Mouse (Mus musculus): ENCODE measurements at regions not wholly inside any gene's neighbourhood (a gene's known extent, or its start where the extent isn't known, plus 50 kb on each side); places are given as distances from the start of the nearest gene placed in this dataset.
"Not testable (repeated sequence)": the region's sequence is repeated elsewhere in the genome, so short reads cannot be mapped to it uniquely, and the experiment has no call there.

DNA sequence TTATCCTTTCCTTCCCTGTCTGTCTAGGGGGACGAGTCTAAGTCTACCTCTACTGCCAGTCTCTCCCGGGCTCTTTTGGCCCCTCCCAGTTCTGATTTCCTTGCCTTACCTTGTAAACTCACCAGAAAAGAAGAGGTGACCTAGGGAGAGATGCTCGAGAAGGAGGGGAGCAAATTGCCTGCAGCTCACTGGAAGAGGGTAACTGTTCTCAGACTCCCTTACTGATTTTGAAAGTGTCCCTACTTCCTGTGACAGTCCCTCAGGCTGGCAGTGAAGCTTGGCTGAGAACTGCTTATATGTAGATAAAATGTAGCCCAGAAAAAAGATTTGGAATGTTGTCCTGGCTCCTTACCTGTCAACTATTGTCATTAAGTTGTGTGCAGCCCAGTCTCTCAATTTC, 180.6 kb upstream of the Tab2 start:
- DNase-seq (ENCODE audit: extremely low read depth, low read depth, low spot score) = no peak

DNA sequence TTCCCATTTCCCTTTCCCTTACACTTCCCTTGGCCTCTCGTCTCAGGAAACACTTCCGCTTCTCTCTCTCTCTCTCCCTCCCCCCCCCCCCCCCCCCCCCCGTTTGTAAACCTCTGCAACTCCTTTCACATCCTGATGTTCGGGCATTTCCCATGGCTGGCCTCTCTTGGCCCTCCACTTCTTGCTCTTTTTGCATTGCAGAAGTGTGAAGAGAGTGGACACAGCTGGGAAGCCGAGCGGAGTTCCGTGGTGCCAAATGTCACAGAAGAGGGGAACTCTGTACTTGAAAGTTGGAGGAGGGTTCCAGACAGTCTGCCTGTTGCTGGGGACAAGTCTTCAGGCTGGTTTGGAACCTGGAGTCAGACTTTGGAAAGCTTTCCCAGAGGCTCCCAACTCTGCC, 179.2 kb upstream of the Tab2 start:
- DNase-seq (ENCODE audit: extremely low read depth, low read depth, low spot score) = no peak

DNA sequence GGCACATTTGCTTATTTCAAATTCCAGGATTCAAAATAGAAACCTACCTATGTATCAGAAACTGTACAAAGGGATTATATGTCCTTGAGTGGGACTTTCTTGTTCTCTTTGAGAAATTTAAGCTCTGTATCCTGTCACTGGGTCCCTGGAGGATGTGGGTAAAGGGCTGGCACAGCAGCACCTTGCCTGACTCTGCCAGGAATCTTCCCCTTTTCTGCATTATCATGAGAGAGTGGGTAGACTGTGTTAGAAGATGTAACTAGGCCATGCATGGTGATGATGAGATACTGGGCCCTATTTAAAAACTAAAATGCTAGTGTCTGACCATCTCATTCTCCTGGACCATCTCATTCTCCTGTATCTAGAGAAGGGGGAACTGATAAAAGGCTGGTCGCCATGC, 178.4 kb upstream of the Tab2 start:
- DNase-seq (ENCODE audit: extremely low read depth, low read depth, low spot score) = no peak

DNA sequence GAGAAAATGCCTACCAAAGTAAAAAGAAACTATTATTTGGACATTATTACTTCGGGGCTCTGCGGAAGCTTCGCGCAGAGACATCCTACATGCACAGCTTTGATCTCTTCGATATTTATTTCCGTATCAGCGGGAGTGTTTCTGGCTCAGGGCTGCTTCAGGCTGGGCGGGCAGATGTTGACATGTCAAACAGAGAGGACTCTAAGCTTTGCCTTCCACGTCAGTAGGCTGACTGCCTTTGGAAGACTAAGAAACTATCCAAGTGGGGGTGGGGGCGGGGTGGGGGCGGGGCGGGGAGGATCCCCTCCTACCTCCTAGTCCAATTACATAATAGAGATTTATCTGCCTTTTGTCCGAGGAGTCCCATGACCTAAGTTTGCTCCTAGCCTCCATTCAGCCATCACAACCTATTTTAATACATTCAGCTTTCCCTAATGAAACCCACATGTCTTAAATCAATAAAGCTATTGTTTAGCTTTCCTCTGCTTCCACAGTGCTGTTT, 177.5 kb upstream of the Tab2 start:
- DNase-seq (ENCODE audit: extremely low read depth, low read depth, low spot score) = no peak

DNA sequence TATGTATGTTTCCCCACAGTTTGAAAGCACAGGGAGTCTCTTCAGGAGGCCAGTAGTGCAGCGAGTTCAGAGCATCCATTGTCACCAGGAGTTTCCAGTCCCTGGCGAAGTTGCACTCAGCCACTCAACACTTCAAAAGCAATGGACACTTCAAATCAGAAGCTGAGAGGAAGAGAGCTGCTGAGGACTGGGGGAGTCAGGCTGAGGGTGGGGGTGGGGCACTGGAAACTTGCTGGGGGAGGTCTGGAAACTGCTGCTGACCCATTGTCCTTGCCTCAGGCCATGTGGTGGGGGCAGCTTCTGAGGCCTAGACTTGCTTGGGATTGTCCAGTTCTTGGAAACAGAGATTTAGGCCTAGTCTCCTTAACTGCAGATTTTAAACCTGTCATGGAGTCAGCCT, 176.8 kb upstream of the Tab2 start:
- no peak for DNase-seq (ENCODE audit: extremely low read depth, low read depth, low spot score)

DNA sequence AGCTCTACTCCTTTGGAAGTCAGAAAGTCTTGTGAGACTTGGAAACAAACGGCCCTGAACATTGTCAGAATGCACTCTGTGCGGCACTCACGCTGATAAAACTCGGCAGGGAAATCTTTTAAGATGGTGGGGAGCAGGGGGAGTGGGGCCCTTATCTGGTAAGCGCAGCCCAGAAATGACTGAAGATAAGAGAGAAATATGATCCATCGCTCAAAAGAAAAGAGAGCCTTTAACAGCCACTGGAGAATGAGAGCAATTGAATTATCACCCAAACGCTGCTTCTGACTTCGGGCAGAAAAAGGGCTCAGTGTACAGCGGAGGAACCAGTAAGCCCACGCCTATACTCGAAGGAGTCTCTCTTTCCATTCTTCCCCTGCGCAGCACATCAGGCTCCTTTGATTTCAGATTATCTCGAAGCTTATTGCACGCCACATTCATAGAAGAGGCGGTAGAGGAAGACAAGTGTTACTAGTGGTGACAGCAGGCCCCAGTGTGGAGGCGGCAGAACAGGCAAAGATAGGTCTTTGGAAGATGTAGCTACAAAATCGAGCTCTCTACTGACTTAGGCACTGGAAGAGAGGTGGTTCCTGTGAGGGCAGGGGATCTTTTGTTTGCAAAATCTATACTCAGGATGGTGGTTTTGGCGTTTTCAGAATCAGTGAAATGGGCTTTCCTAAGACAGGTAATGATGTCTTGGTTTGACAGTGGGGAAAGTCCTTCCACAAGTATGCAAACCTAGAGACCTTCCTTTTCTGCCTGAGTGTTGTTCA, 174.6 kb upstream of the Tab2 start:
- DNase-seq (ENCODE audit: extremely low read depth, low read depth, low spot score) = no peak

DNA sequence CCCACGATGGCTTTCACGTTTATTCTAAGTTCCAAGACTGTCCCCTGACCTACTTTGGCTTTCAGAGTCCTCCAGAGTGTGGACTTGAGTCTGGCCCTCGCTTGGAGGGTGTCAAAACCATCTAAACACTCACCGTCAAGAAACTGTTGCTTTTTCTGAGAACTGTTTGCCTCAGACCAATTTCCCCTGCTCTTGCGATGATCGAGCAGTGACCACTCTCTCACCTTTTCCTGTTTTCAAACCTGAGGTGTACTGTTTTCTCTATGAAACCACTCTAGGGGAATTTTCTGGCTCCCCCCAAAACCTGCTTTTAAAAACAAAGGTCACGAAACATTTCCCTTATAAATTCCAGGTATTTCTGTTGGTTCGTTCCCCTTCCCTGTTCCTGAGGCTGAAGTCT, 174.0 kb upstream of the Tab2 start:
- DNase-seq (ENCODE audit: extremely low read depth, low read depth, low spot score) = no peak

DNA sequence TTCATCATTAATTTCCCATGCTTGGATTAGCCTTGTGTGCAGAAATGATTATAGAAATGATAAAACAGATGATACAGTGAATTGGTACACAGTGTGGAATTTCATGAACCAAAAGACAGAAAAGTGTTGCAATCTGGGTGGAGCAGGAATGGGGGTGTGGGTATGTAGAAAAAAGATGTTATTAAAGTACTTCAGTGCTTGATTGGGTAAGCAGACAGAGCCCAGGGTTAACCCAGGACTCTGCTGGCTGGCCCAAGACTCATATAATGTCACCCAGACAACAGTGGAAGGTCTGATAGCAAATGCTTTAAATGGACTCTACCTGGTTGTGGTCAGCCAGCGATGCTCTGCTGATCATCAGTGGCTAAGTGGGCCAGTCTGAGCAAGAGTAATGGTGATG, 168.1 kb upstream of the Tab2 start:
- DNase-seq (ENCODE audit: extremely low read depth, low read depth, low spot score) = no peak

DNA sequence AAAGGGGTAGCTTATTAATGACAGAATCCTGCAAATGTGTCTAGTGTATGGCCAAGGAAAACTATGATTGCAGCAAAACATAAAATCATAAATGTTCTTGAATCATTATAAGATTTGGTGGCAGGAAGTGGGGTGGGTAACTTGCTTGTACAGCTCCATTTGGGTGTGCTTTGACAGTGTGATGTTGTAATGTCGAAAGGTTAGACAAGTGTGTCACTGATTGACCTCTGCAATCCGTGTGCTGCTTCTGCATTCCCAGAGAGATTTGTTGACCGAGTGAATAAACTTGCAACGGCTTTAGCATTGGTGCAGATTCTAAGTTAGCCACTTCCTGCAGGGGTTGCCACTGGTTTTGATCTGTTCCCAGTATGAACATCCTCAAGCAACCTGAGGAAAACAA, 165.9 kb upstream of the Tab2 start:
- no peak for DNase-seq (ENCODE audit: extremely low read depth, low read depth, low spot score)

DNA sequence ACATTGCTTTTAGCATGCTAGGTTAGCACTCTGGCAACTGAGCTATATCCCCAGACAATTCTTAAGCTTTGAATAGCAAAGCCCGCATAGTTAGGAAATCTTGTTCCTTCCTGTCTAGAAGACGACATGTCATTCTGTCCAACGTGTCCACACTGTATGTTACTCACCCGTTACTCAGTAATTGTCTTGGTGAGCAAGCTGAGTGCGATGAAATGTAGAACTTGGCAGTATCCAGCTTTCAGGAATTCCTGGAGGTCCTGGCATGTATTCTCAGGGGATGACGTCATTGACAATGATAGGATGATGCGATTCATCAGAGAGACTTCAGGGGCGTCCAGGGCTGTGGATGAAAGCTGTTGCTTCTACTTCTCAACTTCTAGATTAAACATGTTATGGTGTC, 160.8 kb upstream of the Tab2 start:
- DNase-seq (ENCODE audit: extremely low read depth, low read depth, low spot score) = no peak

DNA sequence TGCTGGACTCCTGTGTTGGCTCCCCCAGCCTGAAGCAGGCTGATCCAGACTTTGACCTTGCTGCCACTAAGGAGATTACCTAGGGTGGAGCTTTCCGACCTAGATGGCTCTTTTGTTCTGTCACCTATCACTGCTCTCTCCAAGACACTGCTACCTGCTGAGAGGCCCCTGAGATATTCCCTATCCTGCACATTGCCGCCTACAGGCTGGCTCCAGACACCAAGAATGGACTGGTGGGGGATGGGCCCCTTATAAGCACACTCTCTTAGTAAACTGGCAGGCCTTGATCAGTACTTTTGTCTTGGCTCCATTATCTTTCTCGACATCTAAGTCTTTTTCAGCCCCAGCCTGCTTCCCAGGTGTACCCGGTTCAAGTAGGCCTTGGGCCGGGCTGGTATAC, 158.9 kb upstream of the Tab2 start:
- not testable (repeated sequence) for DNase-seq (ENCODE audit: extremely low read depth, low read depth, low spot score)

DNA sequence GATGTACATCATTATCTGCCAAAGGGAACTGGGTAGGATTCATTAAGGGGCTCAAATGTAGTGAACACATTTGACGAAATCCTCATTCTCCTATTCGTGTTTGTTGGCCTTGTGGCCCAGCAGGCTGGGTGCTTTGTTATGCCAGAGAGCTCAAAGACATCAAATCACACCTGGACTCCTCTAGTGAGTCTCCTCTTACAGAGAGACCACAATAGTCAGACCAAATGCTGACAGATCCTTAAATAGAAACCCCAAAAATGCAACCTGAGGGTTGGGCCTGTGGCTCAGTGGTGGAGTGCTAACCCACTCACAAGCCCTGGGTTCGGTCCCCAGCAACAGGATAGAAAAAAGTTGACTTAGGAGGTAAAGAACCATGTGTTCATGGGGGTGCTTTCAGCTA, 158.5 kb upstream of the Tab2 start:
- DNase-seq (ENCODE audit: extremely low read depth, low read depth, low spot score) = no peak

DNA sequence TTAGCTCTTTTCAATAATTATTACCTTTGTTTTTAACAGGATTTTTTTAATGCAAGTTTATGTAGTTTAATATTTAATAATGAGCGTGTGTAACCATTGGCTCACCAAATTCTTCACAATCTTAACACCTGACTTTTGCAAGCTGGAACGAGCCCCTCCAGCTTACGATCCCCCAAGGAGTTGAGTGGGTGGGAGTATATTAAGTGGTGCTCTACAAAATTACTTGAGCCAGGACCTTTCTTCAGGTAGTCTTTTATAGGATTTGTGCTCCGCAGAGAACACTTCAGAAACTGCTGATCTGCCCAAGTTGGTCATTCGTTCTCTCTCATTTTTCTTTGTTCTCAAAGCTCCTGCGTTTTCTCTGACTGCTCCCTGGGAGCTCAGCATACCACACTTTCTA, 144.5 kb upstream of the Tab2 start:
- DNase-seq (ENCODE audit: extremely low read depth, low read depth, low spot score) = no peak

DNA sequence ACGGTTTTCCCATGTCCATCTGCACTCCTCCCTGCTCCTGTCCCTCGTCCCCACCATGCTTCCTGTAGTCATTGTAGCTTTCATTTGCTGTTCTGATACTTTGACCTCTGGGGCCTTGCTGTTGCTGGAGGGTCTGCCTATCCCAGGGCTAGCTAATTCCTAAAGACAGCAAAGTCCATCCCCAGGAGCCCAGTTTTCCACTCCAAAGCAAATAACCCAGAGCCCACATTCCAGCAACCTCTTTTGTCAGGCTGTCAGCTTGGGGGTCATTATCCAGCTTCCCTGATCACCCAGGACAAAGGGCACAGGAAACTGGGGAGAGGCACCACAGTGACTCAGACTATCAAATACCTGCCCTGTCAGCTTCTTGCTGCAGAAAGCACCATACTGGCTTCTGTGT, 139.9 kb upstream of the Tab2 start:
- no peak for DNase-seq (ENCODE audit: extremely low read depth, low read depth, low spot score)

DNA sequence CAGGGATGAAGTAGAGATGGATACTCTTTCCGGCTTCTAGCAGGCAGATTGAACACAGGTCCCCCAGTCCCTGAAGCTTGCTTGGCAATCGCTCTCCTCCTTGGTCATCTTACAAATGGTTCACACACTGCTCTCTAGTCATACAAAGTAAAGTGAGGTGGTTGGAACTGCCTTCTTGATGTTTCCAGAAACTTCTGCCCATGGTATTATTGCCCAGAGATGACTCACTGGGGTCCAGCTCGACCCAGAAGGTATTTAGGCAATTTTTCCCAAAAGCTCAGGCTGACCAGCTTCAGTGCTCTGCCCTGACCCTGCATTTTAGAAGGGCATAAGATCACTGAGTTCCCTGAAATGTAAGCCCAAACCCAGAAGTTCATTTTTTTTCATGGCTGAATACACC, 139.2 kb upstream of the Tab2 start:
- no peak for DNase-seq (ENCODE audit: extremely low read depth, low read depth, low spot score)

DNA sequence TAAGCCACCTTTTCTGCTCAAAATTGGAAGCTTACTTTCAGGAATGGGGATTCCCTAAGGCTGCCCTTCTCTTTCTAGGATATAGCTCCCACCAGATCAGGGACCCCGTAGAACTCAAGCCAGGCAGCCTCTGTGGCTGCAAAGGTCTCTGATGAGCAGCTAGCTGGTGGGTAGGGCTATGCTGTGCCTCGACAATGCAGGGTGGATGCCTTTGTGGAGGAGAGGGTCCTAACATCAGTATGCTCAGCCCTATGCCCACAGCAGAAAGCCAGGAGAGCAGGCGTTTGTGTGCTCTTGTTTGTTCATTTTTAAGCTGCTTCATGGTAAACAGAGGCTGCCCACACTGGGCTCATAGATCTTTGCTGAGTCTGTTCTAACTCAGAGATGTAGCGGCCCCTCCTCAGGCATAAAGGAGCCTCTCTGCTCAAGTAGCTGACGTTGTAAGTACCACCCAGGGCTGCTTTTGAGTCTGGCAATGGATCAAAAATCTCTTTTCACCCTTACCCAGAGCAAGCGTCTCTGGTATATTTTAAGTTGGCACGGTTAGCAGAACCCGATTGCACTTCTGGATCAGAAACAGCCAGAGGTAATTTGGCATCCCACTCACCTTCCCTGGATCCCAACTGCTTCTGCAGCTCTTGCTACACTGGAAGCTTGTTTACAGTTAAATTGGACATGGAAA, 136.0 kb upstream of the Tab2 start:
- DNase-seq (ENCODE audit: extremely low read depth, low read depth, low spot score) = peak; percentile 52

DNA sequence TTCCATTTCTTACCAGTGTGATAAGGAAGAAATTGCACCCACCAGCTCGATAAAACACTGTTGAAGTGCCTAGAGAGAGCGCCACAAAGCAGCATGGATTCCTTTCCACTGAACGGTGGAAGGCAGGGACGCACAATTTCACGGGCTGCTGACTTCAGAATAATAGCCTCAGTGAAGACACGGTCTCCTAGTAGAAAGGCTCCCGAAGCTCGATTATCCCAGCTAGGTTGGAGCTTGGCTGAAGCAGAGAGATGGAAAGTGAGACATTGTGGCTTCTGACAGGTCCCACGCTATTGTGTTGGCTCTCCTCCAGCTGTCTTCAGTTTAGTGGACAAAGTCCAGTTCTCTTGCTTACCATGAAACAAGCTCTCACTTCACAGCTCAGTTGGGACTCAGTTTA, 133.3 kb upstream of the Tab2 start:
- no peak for DNase-seq (ENCODE audit: extremely low read depth, low read depth, low spot score)

DNA sequence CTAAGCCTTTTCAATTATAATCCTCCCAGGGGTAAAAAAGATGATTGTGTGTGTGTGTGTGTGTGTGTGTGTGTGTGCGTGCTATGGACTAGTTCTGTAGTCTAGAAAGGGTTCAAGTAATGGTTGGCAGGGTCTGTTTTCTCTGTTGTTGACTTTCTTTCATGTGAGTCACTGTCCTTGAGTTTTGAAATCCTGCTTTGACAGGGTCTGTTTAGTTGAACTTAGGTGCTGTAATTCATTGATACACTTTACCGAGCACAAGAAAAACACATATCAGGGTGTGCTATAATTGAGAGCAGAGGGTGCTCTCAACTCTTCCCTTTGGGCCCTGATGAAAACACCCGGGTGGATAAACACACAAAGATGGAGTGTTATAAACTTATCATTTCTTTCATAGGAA, 132.7 kb upstream of the Tab2 start:
- DNase-seq (ENCODE audit: extremely low read depth, low read depth, low spot score) = no peak

DNA sequence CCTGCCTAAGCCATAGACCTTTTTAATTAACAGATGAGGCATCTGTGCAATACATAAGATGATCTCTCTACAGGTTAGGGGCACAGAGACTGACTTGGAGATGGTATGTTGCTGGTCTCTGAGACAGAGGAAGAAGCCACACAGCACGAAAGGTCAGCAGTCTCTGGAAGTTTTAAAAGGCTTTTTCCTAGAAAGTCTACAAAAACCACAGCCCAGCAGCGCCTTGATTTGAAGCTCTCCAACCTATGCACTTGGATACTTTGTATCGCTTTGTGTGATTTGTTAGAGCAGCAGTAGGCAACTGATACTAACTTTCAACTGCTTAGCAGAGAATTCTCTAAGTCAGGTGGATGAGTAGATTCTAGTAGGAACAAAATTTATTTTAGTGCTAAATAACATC, 132.3 kb upstream of the Tab2 start:
- no peak for DNase-seq (ENCODE audit: extremely low read depth, low read depth, low spot score)

DNA sequence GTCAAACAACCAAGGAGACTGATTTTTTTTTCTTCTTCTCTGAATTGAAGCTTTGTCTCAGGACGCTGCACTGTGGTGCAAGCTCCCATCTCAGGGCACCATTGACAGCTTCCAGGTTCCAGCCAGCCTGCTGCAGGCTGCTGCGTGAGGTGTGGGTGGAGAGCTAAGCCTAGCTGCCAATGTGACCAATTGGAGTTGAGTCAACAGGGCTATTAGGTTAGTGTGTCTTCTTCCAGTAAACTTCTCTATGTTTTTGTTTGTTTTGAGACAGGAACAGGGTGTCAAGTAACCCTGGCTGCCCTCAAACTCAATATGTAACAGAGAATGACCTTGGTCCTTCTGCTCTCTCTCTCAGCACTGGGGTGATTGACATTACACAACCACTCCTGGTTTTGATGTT, 131.1 kb upstream of the Tab2 start:
- peak; percentile 72 for DNase-seq (ENCODE audit: extremely low read depth, low read depth, low spot score)

DNA sequence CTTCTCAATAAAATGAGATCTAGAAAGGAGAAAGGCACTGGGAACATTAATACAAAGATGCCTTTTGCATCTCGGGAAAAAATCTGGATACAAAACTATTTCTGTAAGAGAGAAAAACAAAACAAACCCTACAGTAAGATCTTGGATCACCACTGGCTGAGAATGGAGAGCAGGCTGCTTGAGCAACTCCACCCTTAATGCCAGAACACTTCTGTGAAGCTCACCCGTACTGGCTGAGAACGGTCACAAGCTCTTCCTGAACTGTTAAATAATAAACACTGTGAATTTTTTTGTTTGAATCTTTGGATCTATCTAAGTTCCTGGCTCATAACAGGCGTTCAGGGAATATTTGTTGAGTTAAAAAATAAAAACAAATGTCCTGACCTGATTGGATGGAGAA, 130.4 kb upstream of the Tab2 start:
- DNase-seq (ENCODE audit: extremely low read depth, low read depth, low spot score) = no peak

DNA sequence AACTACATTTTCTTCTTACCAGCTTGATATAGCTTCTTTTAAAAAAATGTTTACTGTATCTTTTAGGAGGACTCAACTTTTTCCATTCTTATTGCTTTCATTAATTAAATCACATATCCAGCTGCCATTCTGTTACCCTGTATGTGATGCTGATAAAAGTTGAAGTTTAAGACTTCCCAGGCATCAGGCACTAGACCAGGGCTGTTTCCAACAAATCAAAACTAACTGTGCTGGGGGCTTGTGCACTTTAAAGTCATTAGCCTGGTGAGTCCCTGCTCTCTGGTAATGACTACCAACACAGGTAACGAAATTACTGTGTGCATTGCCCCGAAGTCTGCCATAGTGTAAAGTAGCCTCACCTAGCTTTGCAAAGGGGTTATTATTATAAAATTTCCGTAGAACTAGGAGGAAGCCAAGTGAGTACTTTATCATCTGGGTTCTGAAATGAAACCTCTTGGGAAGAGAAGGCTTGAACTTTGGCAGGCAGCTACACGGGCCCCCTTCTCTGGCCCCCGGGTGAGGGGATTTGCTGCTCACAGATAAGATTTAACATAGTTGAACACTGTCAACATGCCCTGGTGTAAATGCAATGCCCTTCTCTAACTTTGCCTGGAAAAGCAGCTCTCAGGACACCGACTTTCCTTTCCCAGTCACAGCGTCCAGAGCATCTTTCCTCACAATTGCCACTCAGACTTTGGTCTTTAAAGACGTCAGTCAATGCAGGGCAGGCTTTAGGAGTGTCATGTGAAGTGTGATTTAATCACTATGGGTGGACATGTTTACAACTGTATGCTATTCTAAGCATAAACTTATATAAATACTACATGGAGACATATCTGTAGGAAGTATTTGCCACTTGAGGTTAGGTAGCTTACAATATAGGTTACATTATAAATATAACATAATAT, 122.1 kb upstream of the Tab2 start:
- DNase-seq (ENCODE audit: extremely low read depth, low read depth, low spot score) = no peak

All from fat pad, adult 2 months (tissue).